Mouse (Mus musculus) brain, embryonic 14.5 days (tissue): ENCODE measurements around the gene Wdr19.

Experiments
- CTCF ChIP-seq: fragments of 200-500 bp; IDR thresholded peaks from 2 replicates; pipeline ENCODE4 v1.5.1; 2012; ENCODE audit warnings: inconsistent platforms, mild to moderate bottlenecking, moderate library complexity, borderline replicate concordance; ENCODE audit not compliant: insufficient read depth, insufficient read length; ENCODE audit errors: extremely low read depth
- POLR2A ChIP-seq: fragments of 200-500 bp; IDR thresholded peaks from 2 replicates; pipeline ENCODE4 v1.6.1; 2012; ENCODE audit warnings: mild to moderate bottlenecking, inconsistent platforms, borderline replicate concordance; ENCODE audit not compliant: poor library complexity, insufficient read depth, insufficient read length, severe bottlenecking; ENCODE audit errors: extremely low read depth

DNA sequence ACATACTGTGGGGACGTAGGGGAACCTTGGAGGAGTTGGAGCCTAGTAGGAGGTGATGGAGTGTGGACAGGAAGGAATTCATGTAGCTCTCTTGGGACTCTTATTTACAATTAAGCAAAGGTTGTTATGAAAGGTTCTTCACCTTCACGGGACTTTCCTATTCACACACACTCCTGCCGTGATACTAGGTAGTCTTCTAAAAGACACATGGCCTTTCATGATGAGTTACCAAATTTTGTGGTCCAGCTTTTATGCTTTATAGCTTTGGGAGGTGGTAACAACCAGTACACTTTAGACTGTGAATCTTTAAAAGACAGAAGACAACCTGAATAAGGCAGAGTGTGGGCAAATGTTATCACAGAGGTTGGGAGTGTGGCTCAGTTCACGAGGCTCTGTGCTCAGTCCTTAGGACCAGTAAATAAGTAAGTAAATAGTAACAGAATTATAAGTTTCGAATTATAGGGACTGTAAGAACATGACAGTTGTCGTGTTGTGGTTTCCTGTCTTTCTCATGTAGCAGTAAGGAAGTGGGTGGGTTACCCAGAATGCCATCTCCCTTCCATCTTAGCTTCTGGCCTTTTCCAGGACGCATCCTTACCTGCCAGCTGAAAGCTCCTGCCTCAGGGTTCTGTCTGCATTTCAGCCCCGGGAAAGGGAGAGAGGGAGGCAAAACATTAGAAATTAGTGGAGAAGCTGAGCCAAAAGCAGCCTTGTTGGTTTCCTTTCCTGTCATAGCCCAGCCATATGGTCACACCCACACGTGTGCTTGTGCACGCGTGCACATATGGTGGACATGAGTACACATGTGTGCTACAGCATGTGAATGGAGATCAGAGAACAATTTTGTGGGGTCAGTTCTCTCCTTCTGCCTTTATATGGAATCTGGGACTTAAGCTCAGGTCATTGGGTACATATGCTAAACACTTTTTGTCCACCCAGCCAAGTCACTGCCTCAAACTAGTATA lies 18.1 kb downstream of the Wdr19 start:
- no peak for TF ChIP-seq CTCF
- TF ChIP-seq POLR2A: no peak
